Mouse (Mus musculus) v-Abl transformed pro-B cells (cell line): ENCODE data around the gene Gm42742.

Source experiments
- in situ Hi-C, 2 experiments: fragments of 400-800 bp; cut with MboI; formaldehyde crosslinking; loops; one replicate each; pipeline ENCODE4 v1.15.1; 2025; ENCODE audit not compliant: unreplicated experiment in 2 of 2

The Gm42742 gene

DNA sequence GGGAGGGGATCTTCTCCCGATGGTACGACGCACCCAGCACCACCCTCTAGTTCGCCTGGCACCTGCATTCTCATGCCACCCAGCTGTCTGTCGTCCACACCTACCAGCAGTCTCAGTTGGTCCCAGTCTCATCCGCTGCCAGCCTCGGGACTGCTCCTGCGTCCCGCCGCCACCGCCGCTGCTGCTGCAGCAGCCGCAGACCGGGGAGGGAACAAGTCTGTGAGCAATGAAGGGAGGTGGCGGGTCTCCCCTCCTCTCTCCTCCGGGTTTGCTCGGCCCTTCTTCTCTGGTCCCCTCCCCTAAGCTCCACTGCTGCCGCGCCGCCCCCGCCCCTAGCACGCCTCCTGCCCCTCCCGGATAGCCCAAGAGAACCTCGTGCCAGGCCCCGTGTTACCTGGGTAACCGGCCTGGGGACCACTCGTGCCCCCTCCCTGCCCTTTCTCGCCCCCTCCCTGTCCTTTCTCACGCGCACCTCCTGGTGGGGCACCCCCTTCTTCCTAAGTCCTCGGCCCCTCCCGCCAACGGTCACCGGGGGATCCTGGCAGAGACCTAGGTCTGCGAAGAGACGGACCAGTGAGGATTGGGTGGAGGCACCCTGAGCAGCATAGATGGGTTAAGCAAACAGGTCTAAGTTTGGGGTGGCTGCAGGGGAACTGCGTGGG, at the start of gene Gm42742, which contains the start of gene Prrt2:
Gene Gm42742 (minus strand): TSS at position 197 of the 662 bp plus-strand sequence.
Gene Prrt2 (minus strand): TSS at position 311 of the 662 bp plus-strand sequence.
- in situ Hi-C loops = loop anchor here (5.0 to 10.0 kb wide), 2 partner anchors 76 to 204 kb away; no protein-coding TSS in a partner anchor

DNA sequence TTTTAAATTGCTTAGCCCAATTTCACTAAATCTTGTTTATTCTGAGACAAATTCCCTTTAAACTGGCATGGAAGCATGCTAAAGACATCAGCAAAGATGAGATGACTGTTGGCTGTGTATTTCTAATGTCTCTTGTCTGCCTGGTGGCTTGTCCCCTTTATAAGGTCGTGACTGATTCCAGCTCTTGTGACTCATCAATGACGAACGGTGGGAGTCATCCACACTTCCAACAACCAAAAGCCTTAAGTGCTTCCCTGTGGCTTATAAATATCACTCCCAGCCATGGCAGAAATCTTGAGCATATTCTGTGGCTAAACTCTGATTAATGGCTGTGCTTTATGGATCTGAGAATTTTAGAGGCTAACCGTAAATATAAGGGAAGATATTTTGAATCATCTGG, 45.4 kb upstream of the Gm42742 start:
- in situ Hi-C loops = loop anchor here (5.0 kb wide), 1 partner anchor 36 kb away; no protein-coding TSS in a partner anchor

GRCm38 (mm10) chr7:127065538-127065937, 44.6 kb upstream of the Gm42742 start:
- in situ Hi-C loops = loop anchor here (5.0 kb wide), 1 partner anchor 37 kb away; no protein-coding TSS in a partner anchor

- in situ Hi-C loops = no loop called here
These were observed 34.2 kb upstream of the Gm42742 start for GRCm38 (mm10) chr7:127055026-127055585.

DNA sequence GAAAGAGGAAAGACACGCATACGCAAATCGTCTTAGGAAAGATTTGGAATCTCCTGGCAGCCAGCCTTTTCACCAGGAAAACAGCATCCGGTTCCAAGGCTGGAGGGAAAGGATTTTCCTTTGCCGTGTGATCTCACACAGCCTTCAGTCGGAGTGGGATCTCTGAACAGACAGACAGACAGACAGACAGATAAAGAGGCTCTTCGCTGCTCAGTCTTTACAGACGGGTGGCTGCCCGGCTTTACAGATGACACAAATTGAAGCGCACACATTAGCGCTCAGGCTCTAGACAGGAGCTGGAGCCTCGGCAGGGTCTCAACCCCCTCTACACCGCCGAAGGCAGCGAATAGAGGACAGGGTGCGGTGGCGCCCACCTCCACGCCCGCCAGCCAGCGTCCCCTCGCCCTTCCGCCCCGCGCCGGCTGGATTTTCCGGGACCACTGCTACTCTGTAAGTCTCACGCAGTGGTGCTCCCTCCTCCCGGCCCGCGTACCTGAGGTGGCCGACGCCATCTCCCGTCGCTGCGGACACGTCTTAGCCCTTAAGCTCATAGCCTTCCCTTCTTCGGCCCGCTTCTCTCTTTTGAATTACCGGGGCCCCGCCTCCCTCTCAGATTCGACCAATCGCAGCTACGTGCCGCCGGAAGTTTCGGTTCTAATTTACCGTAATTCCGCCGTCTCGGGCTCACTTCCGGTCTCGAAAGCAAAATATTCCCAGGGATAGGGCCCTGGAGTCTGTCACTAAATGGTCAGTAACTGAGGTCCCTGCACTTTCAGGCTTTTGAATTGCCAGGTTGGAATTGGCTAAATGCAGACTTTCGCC, 21.2 kb upstream of the Gm42742 start, which contains the start of gene Kif22:
Gene Kif22 (minus strand): TSS at position 621 of the 822 bp plus-strand sequence.
- in situ Hi-C loops = no loop called here

DNA sequence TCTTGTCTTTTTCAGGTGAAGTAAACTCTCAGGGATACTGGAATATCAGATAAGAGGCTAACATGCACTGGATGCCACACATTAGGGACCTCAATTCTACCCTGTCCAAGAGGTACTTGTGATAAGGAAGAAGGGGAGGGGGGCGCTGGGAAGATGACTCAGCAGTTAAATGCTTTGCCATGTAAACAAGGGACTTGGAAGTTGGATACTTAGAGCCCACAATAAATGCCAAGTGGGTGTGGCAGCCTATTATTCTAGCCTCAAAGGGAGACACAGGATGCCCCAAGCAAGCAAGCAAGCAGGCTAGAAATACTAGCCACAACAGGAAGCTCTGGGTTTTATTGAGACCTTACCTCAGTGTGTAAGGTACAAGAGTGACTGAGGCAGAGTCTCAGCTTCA, 10.3 kb upstream of the Gm42742 start:
- in situ Hi-C loops = no loop called here

DNA sequence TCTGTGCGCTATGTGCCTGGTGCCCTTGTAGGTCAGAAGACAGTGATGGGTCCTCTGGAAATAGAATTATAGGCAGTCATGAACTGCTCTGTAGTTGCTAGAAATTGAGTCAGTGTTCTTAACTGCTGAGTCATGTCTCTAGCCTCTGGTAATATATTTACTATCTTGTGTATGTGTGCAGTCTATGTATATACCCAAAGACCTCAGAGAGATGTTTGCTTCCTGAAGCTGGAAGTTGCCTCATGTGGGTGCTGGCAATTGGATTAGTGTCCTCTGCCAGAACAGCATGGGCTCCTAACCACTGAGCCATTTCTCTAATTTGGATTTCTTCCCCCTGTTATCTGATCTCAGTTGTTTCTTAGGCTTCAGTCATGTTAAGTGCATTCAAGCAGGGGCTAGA, 9.3 kb upstream of the Gm42742 start:
- in situ Hi-C loops = no loop called here

DNA sequence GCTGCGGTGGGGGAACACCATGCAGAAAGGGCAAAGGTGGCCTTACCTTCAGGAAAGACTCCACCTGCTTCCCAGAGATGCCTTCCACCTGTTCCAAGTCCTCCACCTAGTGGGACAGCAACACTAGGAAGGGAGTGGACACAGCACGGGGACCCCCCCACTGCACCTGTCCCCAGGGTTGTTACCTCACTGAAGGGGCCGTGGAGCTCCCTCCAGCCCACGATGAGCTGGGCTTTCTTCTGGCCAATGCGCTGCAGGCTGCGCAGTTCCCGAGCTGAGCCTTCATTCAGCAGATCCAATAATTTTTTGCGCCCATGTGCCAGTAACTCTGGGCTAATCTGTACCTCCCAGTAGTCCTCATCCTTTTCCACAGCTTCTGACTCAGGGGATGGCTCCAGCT, 7.0 kb upstream of the Gm42742 start:
- in situ Hi-C loops = loop anchor here in 1 of 2 experiments (10.0 kb wide), 1 partner anchor 197 kb away; no protein-coding TSS in a partner anchor

- in situ Hi-C loops = loop anchor here in 1 of 2 experiments (10.0 kb wide), 1 partner anchor 198 kb away; no protein-coding TSS in a partner anchor
These were observed 6.3 kb upstream of the Gm42742 start, which contains the start of gene Maz for GRCm38 (mm10) chr7:127026984-127027726. Maz (minus strand) TSS chr7:127027037.

DNA sequence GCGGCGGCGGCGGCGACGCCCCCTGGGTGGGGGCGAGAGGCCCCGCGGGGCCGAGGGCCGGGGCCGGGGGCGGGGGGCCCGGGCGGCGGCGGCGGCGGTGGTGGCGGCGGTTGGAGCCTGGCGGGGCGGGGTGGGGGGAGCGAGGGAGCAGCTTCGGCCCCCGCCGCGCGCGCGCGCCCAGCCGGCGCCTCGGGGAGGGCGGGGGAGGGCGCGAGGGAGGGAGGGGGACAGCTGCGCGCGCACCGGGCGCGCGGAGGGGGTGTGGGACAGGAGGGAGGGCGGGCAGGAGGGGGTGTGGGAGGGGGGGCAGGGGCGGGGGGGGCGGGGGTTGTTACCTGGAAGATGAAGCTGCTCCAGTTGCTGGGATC, 5.7 kb upstream of the Gm42742 start:
- in situ Hi-C loops = loop anchor here in 1 of 2 experiments (10.0 kb wide), 1 partner anchor 198 kb away; no protein-coding TSS in a partner anchor

GRCm38 (mm10) chr7:127026161-127026600, 5.3 kb upstream of the Gm42742 start:
- in situ Hi-C loops = loop anchor here in 1 of 2 experiments (10.0 kb wide), 1 partner anchor 199 kb away; no protein-coding TSS in a partner anchor

DNA sequence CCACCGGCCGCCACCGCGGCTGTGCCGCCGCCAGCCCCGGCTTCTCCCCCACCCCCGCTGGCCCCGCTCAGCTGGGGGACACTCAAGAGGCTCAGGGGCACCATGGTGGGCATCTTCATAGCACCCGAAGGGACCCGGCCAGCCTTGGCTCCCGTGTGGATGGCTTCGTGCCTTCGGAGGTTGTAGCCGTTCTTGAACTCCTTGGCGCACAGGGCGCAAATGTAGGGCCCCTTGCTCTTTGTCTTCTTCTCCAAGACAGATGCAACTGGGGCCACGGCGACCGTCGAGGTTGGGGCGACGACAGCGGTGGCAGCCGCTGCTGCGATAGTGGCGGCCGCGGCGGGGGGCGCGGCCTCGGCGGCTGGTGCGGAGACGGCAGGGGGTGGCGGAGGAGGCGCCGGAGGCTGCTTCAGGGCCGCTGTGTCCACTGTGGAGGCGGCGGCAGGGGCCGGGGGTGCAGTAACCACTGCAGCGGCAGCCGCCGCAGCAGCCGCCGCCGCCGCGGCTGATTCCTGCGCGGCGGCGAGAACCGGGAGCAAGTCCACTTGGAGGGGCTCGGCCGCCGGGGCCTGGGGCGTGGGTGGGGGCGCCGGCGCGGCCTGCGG, 4.8 kb upstream of the Gm42742 start:
- in situ Hi-C loops = loop anchor here in 1 of 2 experiments (10.0 kb wide), 1 partner anchor 199 kb away; no protein-coding TSS in a partner anchor

GRCm38 (mm10) chr7:127024755-127025555, 4.1 kb upstream of the Gm42742 start:
- in situ Hi-C loops = loop anchor here (5.0 to 10.0 kb wide), 2 partner anchors 72 to 200 kb away; no protein-coding TSS in a partner anchor

- in situ Hi-C loops = loop anchor here (5.0 to 10.0 kb wide), 2 partner anchors 73 to 201 kb away; no protein-coding TSS in a partner anchor
These were observed 3.2 kb upstream of the Gm42742 start for GRCm38 (mm10) chr7:127023896-127024690.

GRCm38 (mm10) chr7:127023272-127023691, 2.4 kb upstream of the Gm42742 start:
- in situ Hi-C loops = loop anchor here (5.0 to 10.0 kb wide), 2 partner anchors 74 to 202 kb away; no protein-coding TSS in a partner anchor

- in situ Hi-C loops = loop anchor here (5.0 to 10.0 kb wide), 2 partner anchors 75 to 202 kb away; no protein-coding TSS in a partner anchor
These were observed 1.8 kb upstream of the Gm42742 start for GRCm38 (mm10) chr7:127022528-127023271.
